Mouse (Mus musculus) MEL (cell line): Measurements from ENCODE around the gene Pfkfb3.

Source experiments
- CHD2 ChIP-seq: IDR thresholded peaks from 2 replicates; pipeline ENCODE4 v1.6.1; 2011; ENCODE audit warnings: low read length, improper control_type of control experiment
- CTCF ChIP-seq, 3 experiments: IDR thresholded peaks in 2 of 3; conservative IDR thresholded peaks in 1 of 3; 2 replicates each; pipeline ENCODE4 v1.5.1; 2011 to 2012; ENCODE audit warnings: low read length in 3 of 3, low read depth in 2 of 3, mild to moderate bottlenecking in 2 of 3, improper control_type of control experiment in 1 of 3, inconsistent platforms in 1 of 3, mixed read lengths in 1 of 3, moderate library complexity in 1 of 3; ENCODE audit not compliant: control insufficient read depth in 1 of 3, insufficient read depth in 1 of 3, poor library complexity in 1 of 3, severe bottlenecking in 1 of 3
- ELF1 ChIP-seq: IDR thresholded peaks from 2 replicates; pipeline ENCODE4 v1.6.1; 2014; ENCODE audit warnings: low read depth, mild to moderate bottlenecking, inconsistent platforms, low read length, improper control_type of control experiment, moderate library complexity
- GATA1 ChIP-seq: IDR thresholded peaks from 2 replicates; pipeline ENCODE4 v1.6.1; 2011; ENCODE audit warnings: low read depth, low read length, improper control_type of control experiment
- HCFC1 ChIP-seq: IDR thresholded peaks from 2 replicates; pipeline ENCODE4 v1.6.1; 2012; ENCODE audit warnings: low read depth, mild to moderate bottlenecking, inconsistent platforms, low read length, improper control_type of control experiment, moderate library complexity
- UBTF ChIP-seq: IDR thresholded peaks from 2 replicates; pipeline ENCODE4 v1.6.1; 2012; ENCODE audit warnings: low read depth, mild to moderate bottlenecking, inconsistent platforms, low read length, improper control_type of control experiment, moderate library complexity, borderline replicate concordance; ENCODE audit not compliant: insufficient read depth

- TF ChIP-seq GATA1 (no peak), ELF1 (no peak), CTCF (IDR thresholded peaks at IDR 0.05 in 2 of 3, conservative IDR thresholded peaks at IDR 0.05 in 1 of 3; ENCODE audit: control insufficient read depth in 1 of 3, insufficient read depth in 1 of 3, low read depth in 2 of 3, low read length in 3 of 3, poor library complexity in 1 of 3, severe bottlenecking in 1 of 3) (no peak), CHD2 (no peak), HCFC1 (no peak), UBTF (no peak)
These were observed 9.4 kb upstream of the Pfkfb3 start for GRCm38 (mm10) chr2:11563256-11563655.
